Mouse (Mus musculus): ENCODE measurements around the gene Hrh1.
"Not testable (repeated sequence)": the region's sequence is repeated elsewhere in the genome, so short reads cannot be mapped to it uniquely, and the experiment has no call there.

The Hrh1 gene

DNA sequence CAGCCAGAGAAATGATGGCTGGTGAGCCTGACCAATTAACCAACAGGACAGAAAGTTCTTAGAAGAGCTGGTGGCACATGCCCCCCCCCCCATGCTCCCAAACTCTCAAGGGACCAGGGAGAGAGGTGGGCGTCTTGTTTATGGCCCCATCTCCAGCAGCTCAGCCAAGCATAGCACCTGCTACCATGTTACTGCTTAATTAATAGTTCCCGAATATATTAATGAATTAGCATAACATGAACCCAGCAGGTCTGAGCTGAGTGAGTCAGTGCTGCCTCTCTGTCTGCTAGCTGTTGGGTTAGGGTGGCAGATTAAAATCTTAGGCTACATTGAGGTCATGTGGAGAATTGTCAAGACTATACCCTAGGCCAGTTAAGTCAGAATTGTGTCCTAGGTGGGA, 62.2 kb downstream of the Hrh1 start:
- in situ Hi-C loops (cut with MseI, MboI) = loop anchor here (10.0 to 25.0 kb wide), 3 partner anchors 115 to 373 kb away; no protein-coding TSS in a partner anchor

- in situ Hi-C loops (cut with MseI, MboI) = loop anchor here (10.0 to 25.0 kb wide), 3 partner anchors 117 to 374 kb away; no protein-coding TSS in a partner anchor
Measured at GRCm38 (mm10) chr6:114461536-114461935, 63.8 kb downstream of the Hrh1 start.

DNA sequence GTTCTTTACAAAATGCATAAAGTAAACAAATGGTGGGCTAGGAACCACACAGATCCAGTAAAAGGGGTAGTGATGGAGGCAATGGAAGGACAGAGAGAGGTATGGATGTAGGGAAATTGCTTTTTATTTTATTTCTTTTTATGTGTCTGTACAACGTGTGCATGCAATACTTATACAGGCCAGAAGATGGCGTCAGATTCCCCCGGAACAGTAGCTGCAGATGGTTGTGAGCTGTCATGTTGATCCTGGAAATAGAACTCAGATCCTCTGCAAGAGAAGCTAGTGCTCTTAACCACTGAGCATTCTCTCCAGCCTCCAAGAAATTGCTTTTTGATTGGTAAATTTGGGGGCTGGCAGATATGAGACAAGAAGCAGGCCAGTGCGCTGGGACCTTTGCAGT, 65.0 kb downstream of the Hrh1 start:
- in situ Hi-C loops (cut with MseI, MboI) = loop anchor here (10.0 to 25.0 kb wide), 3 partner anchors 118 to 375 kb away; no protein-coding TSS in a partner anchor

GRCm38 (mm10) chr6:114473541-114473940, 75.8 kb downstream of the Hrh1 start:
- in situ Hi-C loops (cut with MseI, MboI) = loop anchor here in 1 of 2 experiments (25.0 kb wide), 1 partner anchor 386 kb away; no protein-coding TSS in a partner anchor

- in situ Hi-C loops (cut with MseI, MboI) = loop anchor here in 1 of 2 experiments (25.0 kb wide), 1 partner anchor 387 kb away; no protein-coding TSS in a partner anchor
Measured at GRCm38 (mm10) chr6:114474059-114474458, 76.3 kb downstream of the Hrh1 start.

GRCm38 (mm10) chr6:114474911-114475310, 77.2 kb downstream of the Hrh1 start:
- in situ Hi-C loops (cut with MseI, MboI) = loop anchor here in 1 of 2 experiments (5.0 to 25.0 kb wide), 2 partner anchors 217 to 388 kb away; no protein-coding TSS in a partner anchor

DNA sequence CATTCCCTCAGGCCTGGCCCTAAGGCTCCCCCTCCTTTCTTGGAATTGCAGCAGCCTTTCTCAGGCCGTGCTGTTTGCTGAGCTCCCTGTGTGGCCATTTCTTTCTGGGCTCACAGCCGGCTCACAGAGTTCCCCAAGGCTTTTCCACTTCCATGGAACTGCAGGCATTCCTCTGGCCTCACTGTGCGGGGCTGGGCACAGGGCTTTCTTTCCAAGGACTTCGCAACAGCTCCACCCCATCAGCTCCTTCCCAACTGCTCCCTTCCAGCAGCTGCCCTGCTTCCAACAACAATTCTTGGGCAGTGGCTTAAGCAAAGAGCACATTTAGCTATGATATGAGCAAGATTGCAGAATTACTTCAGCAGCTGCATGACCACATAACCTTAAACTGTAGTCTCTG, 81.0 kb downstream of the Hrh1 start:
- in situ Hi-C loops (cut with MseI, MboI) = loop anchor here in 1 of 2 experiments (5.0 kb wide), 1 partner anchor 214 kb away; no protein-coding TSS in a partner anchor

GRCm38 (mm10) chr6:114479644-114480410, 82.1 kb downstream of the Hrh1 start:
- in situ Hi-C loops (cut with MseI, MboI) = loop anchor here in 1 of 2 experiments (5.0 kb wide), 1 partner anchor 212 kb away; no protein-coding TSS in a partner anchor

- in situ Hi-C loops (cut with MseI, MboI) = no loop called here
Measured at GRCm38 (mm10) chr6:114489371-114489770, 91.6 kb downstream of the Hrh1 start.

- in situ Hi-C loops (cut with MseI, MboI) = not testable (repeated sequence)
Measured at GRCm38 (mm10) chr6:114492588-114492987, 94.9 kb downstream of the Hrh1 start.

DNA sequence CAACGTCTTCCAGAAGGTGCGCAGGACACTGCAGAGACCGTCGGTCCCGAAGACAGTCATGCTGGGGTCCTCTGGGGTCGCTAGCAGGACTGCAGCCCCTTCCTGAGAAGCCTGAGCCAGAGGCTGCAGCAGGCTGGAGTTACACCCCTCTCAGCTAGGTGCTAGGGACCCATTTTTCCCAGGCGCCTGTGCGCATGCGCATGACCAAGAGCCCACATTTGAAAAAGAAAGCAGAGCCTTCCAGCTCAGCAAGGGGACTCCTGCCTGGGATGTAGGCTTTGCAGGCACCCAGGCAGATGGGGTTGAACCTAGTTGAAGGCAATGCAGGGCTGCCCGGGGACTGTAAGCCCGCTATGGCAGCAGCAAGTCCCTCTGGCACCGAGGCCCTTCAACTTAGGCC, 97.3 kb downstream of the Hrh1 start:
- in situ Hi-C loops (cut with MseI, MboI) = not testable (repeated sequence)

- in situ Hi-C loops (cut with MseI, MboI) = not testable (repeated sequence)
Measured at GRCm38 (mm10) chr6:114514038-114514437, 116.3 kb downstream of the Hrh1 start.

- in situ Hi-C loops (cut with MseI, MboI) = not testable (repeated sequence)
Measured at GRCm38 (mm10) chr6:114528709-114529108, 131.0 kb downstream of the Hrh1 start.

Data from mouse trophoblast stem cell (cell line).